Mouse (Mus musculus) liver (tissue): Measurements from ENCODE around the gene Ttc26.

Experiments
- DNase-seq: peaks from one replicate; pipeline ENCODE4 v3.0.0-alpha.2; 2020; ENCODE audit warnings: mixed read lengths

The Ttc26 gene

GRCm38 (mm10) chr6:38458075-38458474, 76.8 kb downstream of the Ttc26 start:
- no peak for DNase-seq

GRCm38 (mm10) chr6:38469591-38469990, 88.3 kb downstream of the Ttc26 start:
- DNase-seq = no peak
